Mouse (Mus musculus): ENCODE results near the gene Tgif1. TPM values are rescaled to one million over a fixed set of nuclear protein-coding genes. Genes with fewer than 3 reads are reported as not detected.
"Not testable (repeated sequence)": the region's sequence is repeated elsewhere in the genome, so short reads cannot be mapped to it uniquely, and the experiment has no call there.

Tgif1 gene
- polyA plus RNA-seq, 1 experiment = 26.4 TPM

GRCm38 (mm10) chr17:70834430-70834965 is 18.8 kb downstream of the Tgif1 start:
- Histone ChIP-seq H3K27me3 (ENCODE audit: control insufficient read depth, insufficient read depth, low read length) (no peaks in the 10 kb centered on the region), H3K36me3 (ENCODE audit: control insufficient read depth, insufficient read depth, low read length) (no peaks in the 10 kb centered on the region), H3K4me3 (ENCODE audit: low read depth, low read length) (peak overlapping the region; percentile 58), H3K27ac (ENCODE audit: insufficient read depth, low read depth, low read length) (peak overlapping the region; percentile 78), H3K4me1 (ENCODE audit: control insufficient read depth, insufficient read depth, insufficient read length, low read length) (peaks cover 37% of the 10 kb centered on the region; the same call in 1 of the 2 replicates)
- 2% methylated on average over 29 of the region's 29 CpGs for WGBS
- no peak for TF ChIP-seq CTCF (IDR thresholded peaks at IDR 0.05; ENCODE audit: extremely low read depth, insufficient read length, insufficient replicate concordance, low read depth, low read length)
- no peak for TF ChIP-seq POLR2A (IDR thresholded peaks at IDR 0.05; ENCODE audit: low read depth, low read length)

DNA sequence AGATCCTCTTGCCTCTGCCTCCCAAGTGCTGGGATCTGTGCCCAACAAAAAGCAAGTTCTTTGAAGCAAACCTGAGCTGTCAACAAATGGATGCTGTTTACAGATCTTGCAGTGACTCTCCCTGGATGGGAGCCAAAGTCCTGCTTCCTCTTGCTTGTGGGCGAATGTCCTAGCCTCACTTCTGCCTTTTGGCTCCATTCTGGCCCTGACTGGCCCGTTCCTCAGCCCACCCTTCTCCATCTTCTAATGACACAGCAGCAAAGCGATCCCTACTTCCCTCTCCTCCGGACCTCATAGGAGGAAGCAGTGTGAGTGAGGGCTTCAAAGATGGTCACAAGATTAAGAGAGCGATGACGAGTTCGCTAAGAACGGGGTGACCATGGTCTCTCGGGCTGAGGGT is 20.8 kb downstream of the Tgif1 start:
- Histone ChIP-seq H3K4me3 (ENCODE audit: low read depth, low read length) (no peak overlapping the region), H3K27ac (ENCODE audit: insufficient read depth, low read depth, low read length) (peak overlapping the region; percentile 56), H3K27me3 (ENCODE audit: control insufficient read depth, insufficient read depth, low read length) (no peaks in the 10 kb centered on the region), H3K36me3 (ENCODE audit: control insufficient read depth, insufficient read depth, low read length) (no peaks in the 10 kb centered on the region), H3K4me1 (ENCODE audit: control insufficient read depth, insufficient read depth, insufficient read length, low read length) (peaks cover 34% of the 10 kb centered on the region; the same call in 1 of the 2 replicates)
- TF ChIP-seq CTCF (IDR thresholded peaks at IDR 0.05; ENCODE audit: extremely low read depth, insufficient read length, insufficient replicate concordance, low read depth, low read length) (no peak), POLR2A (IDR thresholded peaks at IDR 0.05; ENCODE audit: low read depth, low read length) (no peak)
- 25% methylated on average over 9 of the region's 9 CpGs for WGBS

DNA sequence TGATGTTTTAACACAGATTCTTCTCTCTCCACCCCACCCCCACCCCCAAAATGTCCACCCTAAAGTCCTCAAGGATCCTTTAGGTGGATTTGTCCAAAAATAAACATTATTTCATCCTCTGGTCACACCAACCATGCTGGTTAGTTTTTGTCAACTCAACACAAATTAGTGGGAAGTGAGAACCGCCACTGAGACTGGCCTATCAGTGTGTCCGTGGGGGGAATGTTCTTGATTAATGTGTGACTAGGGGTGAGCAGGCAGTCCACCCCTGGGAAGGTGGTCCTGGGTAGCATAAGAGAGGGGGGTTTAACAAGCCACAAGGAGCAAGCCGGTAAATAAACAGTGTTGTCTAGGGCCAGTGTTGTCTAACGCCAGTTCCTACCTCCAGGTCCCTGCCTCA is 21.8 kb downstream of the Tgif1 start:
- 45% methylated on average over 4 of the region's 4 CpGs for WGBS
- Histone ChIP-seq H3K4me1 (ENCODE audit: control insufficient read depth, insufficient read depth, insufficient read length, low read length) (peaks cover 29% of the 10 kb centered on the region; the same call in 1 of the 2 replicates), H3K27me3 (ENCODE audit: control insufficient read depth, insufficient read depth, low read length) (no peaks in the 10 kb centered on the region), H3K27ac (ENCODE audit: insufficient read depth, low read depth, low read length) (0 out of 2 replicates have a peak overlapping the region, but pooled peaks have one; percentile 56), H3K36me3 (ENCODE audit: control insufficient read depth, insufficient read depth, low read length) (no peaks in the 10 kb centered on the region), H3K4me3 (ENCODE audit: low read depth, low read length) (no peak overlapping the region)
- no peak for TF ChIP-seq CTCF (IDR thresholded peaks at IDR 0.05; ENCODE audit: extremely low read depth, insufficient read length, insufficient replicate concordance, low read depth, low read length)
- no peak for TF ChIP-seq POLR2A (IDR thresholded peaks at IDR 0.05; ENCODE audit: low read depth, low read length)

- no peak overlapping the region for H3K4me3 ChIP-seq (ENCODE audit: low read depth, low read length)
- no peaks in the 10 kb centered on the region for H3K36me3 ChIP-seq (ENCODE audit: control insufficient read depth, insufficient read depth, low read length)
- H3K4me1 ChIP-seq (ENCODE audit: control insufficient read depth, insufficient read depth, insufficient read length, low read length) = peaks cover 25% of the 10 kb centered on the region; the same call in 1 of the 2 replicates
- TF ChIP-seq POLR2A (IDR thresholded peaks at IDR 0.05; ENCODE audit: low read depth, low read length) = no peak
- TF ChIP-seq CTCF (IDR thresholded peaks at IDR 0.05; ENCODE audit: extremely low read depth, insufficient read length, insufficient replicate concordance, low read depth, low read length) = no peak
- H3K27ac ChIP-seq (ENCODE audit: insufficient read depth, low read depth, low read length) = no peak overlapping the region
- 38% methylated on average over 23 of the region's 23 CpGs for WGBS
- no peaks in the 10 kb centered on the region for H3K27me3 ChIP-seq (ENCODE audit: control insufficient read depth, insufficient read depth, low read length)
Observed at GRCm38 (mm10) chr17:70829943-70830715, 23.2 kb downstream of the Tgif1 start.

GRCm38 (mm10) chr17:70829217-70829616 is 24.1 kb downstream of the Tgif1 start:
- H3K4me3 ChIP-seq (ENCODE audit: low read depth, low read length) = no peak overlapping the region
- no peak overlapping the region for H3K27ac ChIP-seq (ENCODE audit: insufficient read depth, low read depth, low read length)
- 60% methylated on average over 6 of the region's 6 CpGs for WGBS
- TF ChIP-seq CTCF (IDR thresholded peaks at IDR 0.05; ENCODE audit: extremely low read depth, insufficient read length, insufficient replicate concordance, low read depth, low read length) = no peak
- TF ChIP-seq POLR2A (IDR thresholded peaks at IDR 0.05; ENCODE audit: low read depth, low read length) = no peak
- H3K36me3 ChIP-seq (ENCODE audit: control insufficient read depth, insufficient read depth, low read length) = no peaks in the 10 kb centered on the region
- peaks cover 24% of the 10 kb centered on the region; the same call in 1 of the 2 replicates for H3K4me1 ChIP-seq (ENCODE audit: control insufficient read depth, insufficient read depth, insufficient read length, low read length)
- H3K27me3 ChIP-seq (ENCODE audit: control insufficient read depth, insufficient read depth, low read length) = no peaks in the 10 kb centered on the region

- TF ChIP-seq POLR2A (IDR thresholded peaks at IDR 0.05; ENCODE audit: low read depth, low read length) = no peak
- TF ChIP-seq CTCF (IDR thresholded peaks at IDR 0.05; ENCODE audit: extremely low read depth, insufficient read length, insufficient replicate concordance, low read depth, low read length) = no peak
- Histone ChIP-seq H3K36me3 (ENCODE audit: control insufficient read depth, insufficient read depth, low read length) (no peaks in the 10 kb centered on the region), H3K27ac (ENCODE audit: insufficient read depth, low read depth, low read length) (peak overlapping the region; percentile 41; the same call in 1 of the 2 replicates), H3K4me3 (ENCODE audit: low read depth, low read length) (no peak overlapping the region), H3K27me3 (ENCODE audit: control insufficient read depth, insufficient read depth, low read length) (no peaks in the 10 kb centered on the region), H3K4me1 (ENCODE audit: control insufficient read depth, insufficient read depth, insufficient read length, low read length) (peaks cover 23% of the 10 kb centered on the region; the same call in 1 of the 2 replicates)
- WGBS = 42% methylated on average over 2 of the region's 2 CpGs
Observed at GRCm38 (mm10) chr17:70828569-70828968, 24.8 kb downstream of the Tgif1 start.

- Histone ChIP-seq H3K4me1 (ENCODE audit: control insufficient read depth, insufficient read depth, insufficient read length, low read length) (peaks cover 23% of the 10 kb centered on the region; the same call in 1 of the 2 replicates), H3K4me3 (ENCODE audit: low read depth, low read length) (no peak overlapping the region), H3K27me3 (ENCODE audit: control insufficient read depth, insufficient read depth, low read length) (no peaks in the 10 kb centered on the region), H3K36me3 (ENCODE audit: control insufficient read depth, insufficient read depth, low read length) (no peaks in the 10 kb centered on the region), H3K27ac (ENCODE audit: insufficient read depth, low read depth, low read length) (0 out of 2 replicates have a peak overlapping the region, but pooled peaks have one; percentile 41)
- 82% methylated on average over 4 of the region's 4 CpGs for WGBS
- TF ChIP-seq CTCF (IDR thresholded peaks at IDR 0.05; ENCODE audit: extremely low read depth, insufficient read length, insufficient replicate concordance, low read depth, low read length) = no peak
- TF ChIP-seq POLR2A (IDR thresholded peaks at IDR 0.05; ENCODE audit: low read depth, low read length) = no peak
Observed at GRCm38 (mm10) chr17:70828180-70828528, 25.2 kb downstream of the Tgif1 start.

DNA sequence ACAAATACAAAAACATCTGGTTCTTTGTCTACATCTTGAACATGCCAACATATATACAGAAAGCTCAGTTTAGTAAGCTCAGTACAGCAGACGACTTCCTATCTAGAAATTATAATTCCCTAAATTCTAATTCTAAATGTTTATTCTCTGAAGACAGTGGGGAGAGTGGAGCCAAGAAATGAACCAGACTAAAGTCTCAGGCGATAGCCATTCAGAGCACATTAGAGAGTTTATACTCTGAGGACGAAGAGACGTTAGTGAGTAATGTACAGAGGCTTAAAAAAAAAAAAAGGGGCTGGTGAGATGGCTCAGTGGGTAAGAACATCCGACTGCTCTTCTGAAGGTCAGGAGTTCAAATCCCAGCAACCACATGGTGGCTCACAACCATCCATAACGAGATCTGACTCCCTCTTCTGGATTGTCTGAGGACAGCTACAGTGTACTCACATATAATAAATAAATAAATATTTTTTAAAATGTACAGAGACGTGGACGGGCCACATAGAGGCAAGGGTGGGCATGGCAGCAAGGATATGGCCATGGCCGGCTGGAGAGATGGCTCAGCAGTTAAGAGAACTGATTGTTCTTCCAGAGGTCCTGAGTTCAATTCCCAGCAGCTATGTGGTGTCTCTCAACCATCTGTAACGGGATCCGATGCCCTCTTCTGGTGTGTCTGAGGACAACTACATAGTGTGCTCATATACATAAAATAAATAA is 25.7 kb downstream of the Tgif1 start:
- 86% methylated on average over 11 of the region's 11 CpGs for WGBS
- not testable (repeated sequence) for H3K27ac ChIP-seq (ENCODE audit: insufficient read depth, low read depth, low read length); H3K27me3 ChIP-seq (ENCODE audit: control insufficient read depth, insufficient read depth, low read length); H3K4me3 ChIP-seq (ENCODE audit: low read depth, low read length); H3K36me3 ChIP-seq (ENCODE audit: control insufficient read depth, insufficient read depth, low read length)
- peaks cover 21% of the 10 kb centered on the region; the same call in 1 of the 2 replicates for H3K4me1 ChIP-seq (ENCODE audit: control insufficient read depth, insufficient read depth, insufficient read length, low read length)

All from small intestine, adult 2 months (tissue).